Mouse (Mus musculus) lung, adult 2 months (tissue): ENCODE measurements around the gene B830017H08Rik.

Experiments
- CTCF ChIP-seq: fragments of 200-500 bp; IDR thresholded peaks from 2 replicates; pipeline ENCODE4 v1.5.1; 2011; ENCODE audit warnings: mild to moderate bottlenecking, low read length, control low read depth; ENCODE audit not compliant: insufficient read depth
- POLR2A ChIP-seq: fragments of 200-500 bp; IDR thresholded peaks from 2 replicates; pipeline ENCODE4 v1.6.1; 2011; ENCODE audit warnings: low read depth, mild to moderate bottlenecking, control low read depth, low read length, borderline replicate concordance; ENCODE audit errors: extremely low read depth

DNA sequence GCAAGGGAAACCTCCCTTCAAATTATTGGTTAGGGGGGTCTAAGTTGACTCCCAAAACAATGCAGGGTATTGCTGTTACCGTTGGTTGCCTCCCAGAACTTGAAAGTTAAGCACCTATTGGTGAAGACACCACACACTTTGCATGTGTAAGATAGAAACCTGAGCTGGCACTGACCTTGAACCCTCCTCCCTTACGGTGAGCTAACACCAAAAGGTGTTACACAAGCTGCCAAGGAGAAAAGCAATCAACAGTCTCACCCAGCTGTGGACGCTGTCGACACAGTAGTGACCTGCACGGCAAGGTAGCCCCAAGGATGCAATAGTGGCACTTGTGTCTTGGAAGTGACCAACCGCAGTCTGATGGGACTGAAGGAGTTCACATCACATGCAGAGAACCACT lies 51.2 kb downstream of the B830017H08Rik start:
- TF ChIP-seq POLR2A: no peak
- no peak for TF ChIP-seq CTCF
